Mouse (Mus musculus): ENCODE data around the gene Olfr830. TPM values are rescaled to one million over a fixed set of nuclear protein-coding genes. Genes with fewer than 3 reads are reported as not detected.
"Not testable (repeated sequence)": the region's sequence is repeated elsewhere in the genome, so short reads cannot be mapped to it uniquely, and the experiment has no call there.

The Olfr830 gene
- polyA plus RNA-seq (2012; rRNA removed): not detected in 2 replicates

GRCm38 (mm10) chr9:18874393-18874792, at the start of gene Olfr830:
Gene Olfr830 (plus strand): TSS chr9:18874693.
- no peaks in the 10 kb centered on the region for H3K27me3 ChIP-seq (ENCODE audit: control insufficient read depth, insufficient read depth, low read length)
- H3K27ac ChIP-seq (ENCODE audit: control insufficient read depth, insufficient read depth, low read depth, low read length): no peak within 1 kb of the TSS
- H3K36me3 ChIP-seq (ENCODE audit: control insufficient read depth, insufficient read depth, low read length): no peaks in the 10 kb centered on the region
- no peak within 1 kb of the TSS for H3K4me3 ChIP-seq (ENCODE audit: control insufficient read depth, low read depth, low read length)
- TF ChIP-seq CTCF (IDR thresholded peaks at IDR 0.05; ENCODE audit: control insufficient read depth, insufficient read depth, insufficient replicate concordance, low read depth, low read length) (no peak), POLR2A (IDR thresholded peaks at IDR 0.05; ENCODE audit: control insufficient read depth, low read depth, low read length) (no peak)
- H3K4me1 ChIP-seq (ENCODE audit: control insufficient read depth, insufficient read depth, low read length): no peaks in the 10 kb centered on the region

- Histone ChIP-seq H3K27ac (ENCODE audit: control insufficient read depth, insufficient read depth, low read depth, low read length) (no peak within 1 kb of the TSS), H3K36me3 (ENCODE audit: control insufficient read depth, insufficient read depth, low read length) (no peaks in the 10 kb centered on the region)
Observed at GRCm38 (mm10) chr9:18854633-18855032, 19.9 kb upstream of the Olfr830 start, which contains the start of gene Olfr829. Gene Olfr829 (plus strand): TSS chr9:18854933.

GRCm38 (mm10) chr9:18907699-18908098, 33.2 kb downstream of the Olfr830 start:
- not testable (repeated sequence) for H3K4me1 ChIP-seq (ENCODE audit: control insufficient read depth, insufficient read depth, low read length); H3K27ac ChIP-seq (ENCODE audit: control insufficient read depth, insufficient read depth, low read depth, low read length); H3K27me3 ChIP-seq (ENCODE audit: control insufficient read depth, insufficient read depth, low read length); H3K4me3 ChIP-seq (ENCODE audit: control insufficient read depth, low read depth, low read length); H3K36me3 ChIP-seq (ENCODE audit: control insufficient read depth, insufficient read depth, low read length)

More at GRCm38 (mm10) chr9:18854633-18855032, 19.9 kb upstream of the Olfr830 start, which contains the start of gene Olfr829:
- no peaks in the 10 kb centered on the region for H3K27me3 ChIP-seq (ENCODE audit: control insufficient read depth, insufficient read depth, low read length)
- no peaks in the 10 kb centered on the region for H3K4me1 ChIP-seq (ENCODE audit: control insufficient read depth, insufficient read depth, low read length)
- H3K4me3 ChIP-seq (ENCODE audit: control insufficient read depth, low read depth, low read length): no peak within 1 kb of the TSS
- TF ChIP-seq CTCF (IDR thresholded peaks at IDR 0.05; ENCODE audit: control insufficient read depth, insufficient read depth, insufficient replicate concordance, low read depth, low read length): no peak
- TF ChIP-seq POLR2A (IDR thresholded peaks at IDR 0.05; ENCODE audit: control insufficient read depth, low read depth, low read length): no peak

GRCm38 (mm10) chr9:18927921-18928320, 53.4 kb downstream of the Olfr830 start:
- not testable (repeated sequence) for H3K36me3 ChIP-seq (ENCODE audit: control insufficient read depth, insufficient read depth, low read length); H3K4me3 ChIP-seq (ENCODE audit: control insufficient read depth, low read depth, low read length); H3K27me3 ChIP-seq (ENCODE audit: control insufficient read depth, insufficient read depth, low read length); H3K4me1 ChIP-seq (ENCODE audit: control insufficient read depth, insufficient read depth, low read length); H3K27ac ChIP-seq (ENCODE audit: control insufficient read depth, insufficient read depth, low read depth, low read length)

Other genes starting within 250 kb of the Olfr830 start
- gene Muc16, start 200.2 kb upstream of the Olfr830 start, polyA plus RNA-seq (2012; rRNA removed): 7.7 and 8.8 TPM in 2 replicates
- 0.58 and 1.1 TPM in 2 replicates for gene Olfr24, start 110.7 kb upstream of the Olfr830 start, polyA plus RNA-seq (2012; rRNA removed)
- not detected in 2 replicates for gene Olfr828, start 55.2 kb upstream of the Olfr830 start, polyA plus RNA-seq (2012; rRNA removed)
- not detected in 2 replicates for gene Olfr829, start 19.8 kb upstream of the Olfr830 start, polyA plus RNA-seq (2012; rRNA removed)
- not detected in 2 replicates for gene Olfr832, start 62.4 kb downstream of the Olfr830 start, polyA plus RNA-seq (2012; rRNA removed)
- gene Olfr834, start 113.3 kb downstream of the Olfr830 start, polyA plus RNA-seq (2012; rRNA removed): not detected in 2 replicates
- gene Olfr835, start 158.0 kb downstream of the Olfr830 start, polyA plus RNA-seq (2012; rRNA removed): not detected in 2 replicates
- gene Olfr836, start 245.7 kb downstream of the Olfr830 start, polyA plus RNA-seq (2012; rRNA removed): not detected in 2 replicates

All from testis, adult 2 months (tissue).